Mouse (Mus musculus): ENCODE results near the gene Zfc3h1. TPM values are rescaled to one million over a fixed set of nuclear protein-coding genes. Genes with fewer than 3 reads are reported as not detected.

Zfc3h1 gene
- polyA plus RNA-seq, 1 experiment = 2.9 TPM

GRCm38 (mm10) chr10:115354553-115354952, 30.2 kb upstream of the Zfc3h1 start:
- H3K4me1 ChIP-seq = peaks cover 44% of the 10 kb centered on the region
- no peak overlapping the region for H3K4me3 ChIP-seq (replicated peaks)
- peaks cover 64% of the 10 kb centered on the region for H3K36me3 ChIP-seq (replicated peaks; ENCODE audit: low read length)
- TF ChIP-seq GATA1 (IDR thresholded peaks at IDR 0.05; ENCODE audit: borderline replicate concordance, low read length) = no peak
- no peak for TF ChIP-seq FLI1 (IDR thresholded peaks at IDR 0.05; ENCODE audit: low read length)
- H3K9me3 ChIP-seq = no peaks in the 10 kb centered on the region
- H3K27me3 ChIP-seq (replicated peaks) = no peaks in the 10 kb centered on the region

- Histone ChIP-seq H3K36me3 (replicated peaks; ENCODE audit: low read length) (peaks cover 61% of the 10 kb centered on the region), H3K9me3 (no peaks in the 10 kb centered on the region), H3K27me3 (replicated peaks) (no peaks in the 10 kb centered on the region), H3K4me3 (replicated peaks) (no peak overlapping the region), H3K4me1 (peaks cover 46% of the 10 kb centered on the region)
- TF ChIP-seq GATA1 (IDR thresholded peaks at IDR 0.05; ENCODE audit: borderline replicate concordance, low read length) = no peak
- TF ChIP-seq FLI1 (IDR thresholded peaks at IDR 0.05; ENCODE audit: low read length) = no peak
Measured at GRCm38 (mm10) chr10:115355016-115355415, 29.7 kb upstream of the Zfc3h1 start.

- Histone ChIP-seq H3K36me3 (replicated peaks; ENCODE audit: low read length) (peaks cover 55% of the 10 kb centered on the region), H3K4me1 (peaks cover 48% of the 10 kb centered on the region), H3K9me3 (no peaks in the 10 kb centered on the region), H3K27me3 (replicated peaks) (no peaks in the 10 kb centered on the region), H3K4me3 (replicated peaks) (no peak overlapping the region)
- TF ChIP-seq FLI1 (IDR thresholded peaks at IDR 0.05; ENCODE audit: low read length) (no peak), GATA1 (IDR thresholded peaks at IDR 0.05; ENCODE audit: borderline replicate concordance, low read length) (no peak)
Measured at GRCm38 (mm10) chr10:115356106-115356505, 28.7 kb upstream of the Zfc3h1 start.

- Histone ChIP-seq H3K4me3 (replicated peaks) (no peak overlapping the region), H3K36me3 (replicated peaks; ENCODE audit: low read length) (peaks cover 49% of the 10 kb centered on the region), H3K9me3 (no peaks in the 10 kb centered on the region), H3K27me3 (replicated peaks) (no peaks in the 10 kb centered on the region), H3K4me1 (peaks cover 45% of the 10 kb centered on the region)
- TF ChIP-seq GATA1 (IDR thresholded peaks at IDR 0.05; ENCODE audit: borderline replicate concordance, low read length) (no peak), FLI1 (IDR thresholded peaks at IDR 0.05; ENCODE audit: low read length) (no peak)
Measured at GRCm38 (mm10) chr10:115358216-115358919, 26.4 kb upstream of the Zfc3h1 start.

GRCm38 (mm10) chr10:115359066-115359465, 25.7 kb upstream of the Zfc3h1 start:
- no peaks in the 10 kb centered on the region for H3K9me3 ChIP-seq
- H3K4me1 ChIP-seq = peaks cover 50% of the 10 kb centered on the region
- peak overlapping the region; percentile 67 for H3K4me3 ChIP-seq (replicated peaks)
- no peaks in the 10 kb centered on the region for H3K27me3 ChIP-seq (replicated peaks)
- H3K36me3 ChIP-seq (replicated peaks; ENCODE audit: low read length) = peaks cover 49% of the 10 kb centered on the region
- TF ChIP-seq FLI1 (IDR thresholded peaks at IDR 0.05; ENCODE audit: low read length) = no peak
- TF ChIP-seq GATA1 (IDR thresholded peaks at IDR 0.05; ENCODE audit: borderline replicate concordance, low read length) = no peak

GRCm38 (mm10) chr10:115361840-115362622, 22.7 kb upstream of the Zfc3h1 start, which contains the start of gene Tmem19:
Gene Tmem19 (minus strand): TSS chr10:115362501.
- TF ChIP-seq GATA1 (IDR thresholded peaks at IDR 0.05; ENCODE audit: borderline replicate concordance, low read length) (no peak), FLI1 (IDR thresholded peaks at IDR 0.05; ENCODE audit: low read length) (no peak)
- Histone ChIP-seq H3K36me3 (replicated peaks; ENCODE audit: low read length) (peaks cover 25% of the 10 kb centered on the region), H3K9me3 (no peaks in the 10 kb centered on the region), H3K27me3 (replicated peaks) (no peaks in the 10 kb centered on the region), H3K4me3 (replicated peaks) (peak within 1 kb of the TSS; percentile 94), H3K4me1 (peaks cover 70% of the 10 kb centered on the region)

DNA sequence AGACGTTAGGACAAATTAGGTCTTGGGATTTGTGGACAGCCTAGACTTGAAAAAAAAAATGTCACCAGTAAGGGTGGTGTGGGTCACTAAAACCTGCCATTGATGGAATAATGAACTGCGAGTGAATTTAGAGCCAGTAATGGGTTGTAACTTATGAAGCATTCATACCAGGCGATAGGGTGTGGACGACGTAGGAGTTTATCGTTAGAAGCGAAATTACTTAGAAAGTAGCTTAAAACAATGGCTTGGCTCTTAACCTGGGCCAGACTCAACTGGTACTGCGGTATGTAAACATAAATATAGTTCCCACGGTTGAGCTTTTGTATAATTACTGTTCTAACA, 22.2 kb upstream of the Zfc3h1 start:
- peaks cover 75% of the 10 kb centered on the region for H3K4me1 ChIP-seq
- H3K27me3 ChIP-seq (replicated peaks) = no peaks in the 10 kb centered on the region
- no peaks in the 10 kb centered on the region for H3K9me3 ChIP-seq
- TF ChIP-seq GATA1 (IDR thresholded peaks at IDR 0.05; ENCODE audit: borderline replicate concordance, low read length) (no peak), FLI1 (IDR thresholded peaks at IDR 0.05; ENCODE audit: low read length) (no peak)
- peak overlapping the region; percentile 94 for H3K4me3 ChIP-seq (replicated peaks)
- peaks cover 19% of the 10 kb centered on the region for H3K36me3 ChIP-seq (replicated peaks; ENCODE audit: low read length)

GRCm38 (mm10) chr10:115363151-115363550, 21.6 kb upstream of the Zfc3h1 start:
- Histone ChIP-seq H3K4me3 (replicated peaks) (peak overlapping the region; percentile 94), H3K27me3 (replicated peaks) (no peaks in the 10 kb centered on the region), H3K4me1 (peaks cover 80% of the 10 kb centered on the region), H3K9me3 (no peaks in the 10 kb centered on the region), H3K36me3 (replicated peaks; ENCODE audit: low read length) (peaks cover 19% of the 10 kb centered on the region)
- no peak for TF ChIP-seq FLI1 (IDR thresholded peaks at IDR 0.05; ENCODE audit: low read length)
- no peak for TF ChIP-seq GATA1 (IDR thresholded peaks at IDR 0.05; ENCODE audit: borderline replicate concordance, low read length)

- peaks cover 25% of the 10 kb centered on the region for H3K4me1 ChIP-seq
- peaks cover 18% of the 10 kb centered on the region for H3K36me3 ChIP-seq (replicated peaks; ENCODE audit: low read length)
- no peaks in the 10 kb centered on the region for H3K9me3 ChIP-seq
- TF ChIP-seq FLI1 (IDR thresholded peaks at IDR 0.05; ENCODE audit: low read length) (no peak), GATA1 (IDR thresholded peaks at IDR 0.05; ENCODE audit: borderline replicate concordance, low read length) (no peak)
- H3K4me3 ChIP-seq (replicated peaks) = no peak overlapping the region
- H3K27me3 ChIP-seq (replicated peaks) = no peaks in the 10 kb centered on the region
Measured at GRCm38 (mm10) chr10:115381506-115382084, 3.2 kb upstream of the Zfc3h1 start.
